Mouse (Mus musculus) mouse embryonic stem cell (cell line): ENCODE data around the gene Nrg3.
"Not testable (repeated sequence)": the region's sequence is repeated elsewhere in the genome, so short reads cannot be mapped to it uniquely, and the experiment has no call there.

Source experiments
- in situ Hi-C, 2 experiments: fragments of 300-500 bp; cut with MboI; formaldehyde crosslinking; loops; 1 replicate in 1 of 2; 3 replicates in 1 of 2; pipeline ENCODE4 v1.14.3; 2019 to 2020; ENCODE audit warnings: low sequenced_read_pairs in 2 of 2, low pct_unique_long_range_greater_than_20kb in 1 of 2, mixed read lengths in 1 of 2; ENCODE audit not compliant: unreplicated experiment in 1 of 2

Gene Nrg3

GRCm38 (mm10) chr14:39261016-39261415 lies 211.9 kb downstream of the Nrg3 start:
- in situ Hi-C loops, result no loop called here

- in situ Hi-C loops, result no loop called here
Observed at GRCm38 (mm10) chr14:39255391-39255790, 217.5 kb downstream of the Nrg3 start.

GRCm38 (mm10) chr14:39240267-39240666 lies 232.6 kb downstream of the Nrg3 start:
- in situ Hi-C loops, result no loop called here

- in situ Hi-C loops, result no loop called here
Observed at GRCm38 (mm10) chr14:39211472-39211871, 261.4 kb downstream of the Nrg3 start.

- in situ Hi-C loops, result no loop called here
Observed at GRCm38 (mm10) chr14:39191946-39192345, 280.9 kb downstream of the Nrg3 start.

GRCm38 (mm10) chr14:39173709-39174108 lies 299.2 kb downstream of the Nrg3 start:
- in situ Hi-C loops, result no loop called here

- in situ Hi-C loops, result no loop called here
Observed at GRCm38 (mm10) chr14:39160140-39160539, 312.7 kb downstream of the Nrg3 start.

GRCm38 (mm10) chr14:39155462-39155861 lies 317.4 kb downstream of the Nrg3 start:
- in situ Hi-C loops, result no loop called here

- in situ Hi-C loops, result no loop called here
Observed at GRCm38 (mm10) chr14:39129766-39130165, 343.1 kb downstream of the Nrg3 start.

- in situ Hi-C loops, result no loop called here
Observed at GRCm38 (mm10) chr14:39117977-39118376, 354.9 kb downstream of the Nrg3 start.

GRCm38 (mm10) chr14:39116522-39117231 lies 356.2 kb downstream of the Nrg3 start:
- in situ Hi-C loops, result not testable (repeated sequence)

GRCm38 (mm10) chr14:39109566-39109965 lies 363.3 kb downstream of the Nrg3 start:
- in situ Hi-C loops, result no loop called here

GRCm38 (mm10) chr14:39106776-39107175 lies 366.1 kb downstream of the Nrg3 start:
- in situ Hi-C loops, result no loop called here

GRCm38 (mm10) chr14:39095219-39095618 lies 377.7 kb downstream of the Nrg3 start:
- in situ Hi-C loops, result no loop called here

GRCm38 (mm10) chr14:39079461-39079860 lies 393.4 kb downstream of the Nrg3 start:
- in situ Hi-C loops, result no loop called here

- in situ Hi-C loops, result no loop called here
Observed at GRCm38 (mm10) chr14:39051542-39051941, 421.3 kb downstream of the Nrg3 start.

- in situ Hi-C loops, result no loop called here
Observed at GRCm38 (mm10) chr14:39049021-39049420, 423.9 kb downstream of the Nrg3 start.

GRCm38 (mm10) chr14:39044290-39044689 lies 428.6 kb downstream of the Nrg3 start:
- in situ Hi-C loops, result no loop called here

- in situ Hi-C loops, result no loop called here
Observed at GRCm38 (mm10) chr14:39043793-39044192, 429.1 kb downstream of the Nrg3 start.

- in situ Hi-C loops, result no loop called here
Observed at GRCm38 (mm10) chr14:39043384-39043783, 429.5 kb downstream of the Nrg3 start.

GRCm38 (mm10) chr14:39039046-39039445 lies 433.8 kb downstream of the Nrg3 start:
- in situ Hi-C loops, result no loop called here
